Mouse (Mus musculus): ENCODE measurements at regions not wholly inside any gene's neighbourhood (a gene's known extent, or its start where the extent isn't known, plus 50 kb on each side); places are given as distances from the start of the nearest gene placed in this dataset.

GRCm38 (mm10) chr11:48426446-48426845 lies 373.7 kb upstream of the Rack1 start:
- no peak for TF ChIP-seq POLR2A (IDR thresholded peaks at IDR 0.05; ENCODE audit: borderline replicate concordance, extremely low read depth, low read depth, low read length)
- no peak for TF ChIP-seq CTCF (IDR thresholded peaks at IDR 0.05; ENCODE audit: insufficient read depth, low read length)
